Mouse (Mus musculus): ENCODE data around the gene Rhno1.
A peak's percentile ranks its signal among the peaks of the same experiment; 100 is the strongest.

Gene Rhno1

DNA sequence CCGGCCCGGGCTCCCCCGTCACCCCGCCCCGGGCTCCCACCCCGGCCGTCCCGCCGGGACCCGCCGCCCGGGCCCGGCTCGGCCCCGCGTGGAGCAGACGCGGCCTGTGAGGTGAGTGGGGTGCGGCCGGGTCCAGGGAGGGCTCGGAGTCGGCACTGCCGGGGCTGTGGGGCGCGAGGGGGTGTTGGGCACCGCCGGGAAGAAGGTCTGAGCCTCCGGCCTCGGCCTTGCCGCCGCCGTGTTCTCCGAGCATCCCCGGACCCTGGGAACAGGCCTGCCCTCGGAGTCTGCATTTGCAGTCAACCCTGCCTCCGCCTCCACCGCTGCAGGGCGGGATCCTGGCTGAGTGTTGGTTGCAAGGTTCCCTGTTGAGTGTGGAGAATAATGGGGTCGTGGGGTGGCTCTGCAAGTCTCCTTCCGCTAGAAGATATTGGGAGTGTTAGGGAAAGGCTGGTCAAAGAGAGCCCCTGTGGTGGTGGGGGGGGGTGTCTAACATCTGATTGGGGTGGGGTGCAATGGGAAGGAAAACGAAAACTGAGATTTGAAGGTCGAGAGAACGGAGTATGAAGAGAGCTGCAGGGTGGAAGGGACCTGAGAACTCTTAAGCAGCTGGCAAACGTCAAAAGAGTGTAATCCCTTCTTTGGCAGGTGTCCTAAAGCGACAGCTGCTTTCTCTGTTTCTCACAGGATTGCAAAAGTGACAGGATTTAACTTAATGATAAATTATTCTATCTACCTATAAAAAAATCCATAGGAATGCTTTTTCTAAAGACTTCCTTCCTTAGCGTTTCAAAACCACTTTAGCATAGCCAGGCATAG lies 505 bp upstream of the Rhno1 start:
- DNase-seq (ENCODE audit: low spot score in 2 of 2): no peak

DNA sequence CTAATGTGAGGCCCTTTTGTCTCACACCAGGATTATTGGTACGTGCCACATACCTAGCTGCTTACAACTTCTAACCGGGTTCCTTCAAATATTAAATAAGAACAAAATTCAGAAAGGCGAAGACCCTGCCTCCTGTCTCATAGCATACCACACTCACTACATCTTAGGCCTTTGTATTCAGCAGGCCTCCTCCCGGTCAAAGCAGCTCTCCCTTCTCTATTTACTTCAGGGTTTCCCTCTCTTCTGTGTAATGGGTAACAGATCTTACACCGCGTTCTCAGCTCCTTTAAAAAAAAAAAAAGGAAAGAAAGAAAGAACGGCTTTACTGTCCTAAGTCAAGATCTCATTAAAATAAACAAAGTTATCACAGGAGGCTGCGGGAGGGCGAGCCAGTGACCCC lies 810 bp downstream of the Rhno1 start:
- no peak for DNase-seq (ENCODE audit: low spot score in 2 of 2)

DNA sequence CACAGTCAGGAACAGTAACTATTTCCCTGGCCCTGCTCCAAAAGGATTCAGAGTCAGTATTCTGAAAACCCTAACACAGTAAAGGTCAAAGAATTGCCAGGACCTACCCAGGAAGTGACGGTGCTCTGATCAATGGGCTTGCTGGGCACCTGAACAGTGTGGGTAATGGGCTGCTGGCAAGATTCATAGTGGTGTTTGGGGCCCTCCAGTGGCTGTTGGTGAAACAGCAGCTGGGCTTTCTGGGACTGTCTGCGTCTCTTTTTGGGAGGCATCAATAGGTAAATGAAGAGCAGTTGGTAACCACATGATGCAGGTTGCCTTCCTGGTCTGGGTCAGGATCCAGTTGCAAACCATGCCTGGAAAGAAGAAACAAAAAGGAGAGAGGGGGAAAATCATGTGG lies 3.7 kb downstream of the Rhno1 start:
- DNase-seq (ENCODE audit: low spot score in 2 of 2): peak; percentile 42 to 46

DNA sequence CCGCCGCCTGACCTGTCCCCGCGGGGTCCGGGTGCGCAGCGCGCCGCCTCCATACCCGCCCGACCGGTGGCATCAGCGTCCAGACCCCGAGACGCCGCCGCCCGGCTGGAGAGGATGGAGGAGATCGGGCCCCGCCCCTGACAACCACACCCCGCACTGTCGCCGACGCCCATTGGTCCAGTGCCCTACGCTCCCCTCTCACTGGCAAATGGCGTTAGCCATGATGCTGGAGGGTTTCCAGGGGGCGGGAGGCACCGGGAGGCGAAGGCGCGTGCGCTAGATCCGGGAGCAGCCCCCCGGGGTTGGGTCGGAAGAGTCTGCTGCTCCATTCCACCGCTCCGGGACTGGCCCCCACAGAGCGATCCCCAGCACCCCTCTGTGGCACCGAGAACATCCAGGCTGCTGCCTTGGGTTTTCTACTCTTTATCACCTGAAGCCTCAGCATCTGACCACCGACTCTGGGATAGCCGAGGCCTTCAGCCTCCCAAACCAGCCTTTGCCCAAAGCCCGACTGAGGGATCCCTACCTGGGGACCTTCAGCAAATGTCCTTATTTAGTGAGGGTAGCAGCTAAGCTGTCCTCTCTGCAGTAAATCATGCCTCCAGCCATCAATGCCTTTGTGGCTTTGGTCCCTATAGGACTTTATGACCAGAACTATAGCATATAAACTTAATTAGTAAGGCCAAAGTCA lies 6.8 kb downstream of the Rhno1 start, which contains the start of gene Tulp3:
Gene Tulp3 (minus strand): TSS at position 126 of the 691 bp plus-strand sequence.
- peak; percentile 94 to 95 for DNase-seq (ENCODE audit: low spot score in 2 of 2)

DNA sequence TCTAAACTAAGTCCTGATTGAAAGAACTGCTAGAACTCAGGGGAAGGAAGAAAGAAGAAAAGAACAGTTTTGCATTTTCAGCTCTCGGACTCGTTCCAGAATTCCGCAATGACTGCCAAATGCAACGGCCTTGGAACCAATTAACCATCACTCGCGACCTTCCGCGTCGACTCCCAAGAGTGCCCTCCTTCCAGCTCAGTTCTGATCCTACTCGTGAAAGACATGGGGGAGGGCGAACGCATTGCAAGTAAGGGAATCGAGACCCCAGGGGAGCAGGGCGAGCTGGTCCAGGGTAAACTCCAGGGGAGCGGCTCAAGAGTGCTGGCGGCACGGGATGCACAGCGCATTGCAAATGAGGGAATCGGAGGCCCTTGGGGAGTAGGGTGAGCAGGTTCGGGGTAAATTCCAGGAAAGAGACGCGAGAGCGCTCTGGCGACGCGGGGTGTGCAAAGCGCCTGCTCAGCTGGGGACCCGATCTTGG lies 7.5 kb downstream of the Rhno1 start:
- DNase-seq (ENCODE audit: low spot score in 2 of 2): peak in 1 of 2 experiments; percentile 33

DNA sequence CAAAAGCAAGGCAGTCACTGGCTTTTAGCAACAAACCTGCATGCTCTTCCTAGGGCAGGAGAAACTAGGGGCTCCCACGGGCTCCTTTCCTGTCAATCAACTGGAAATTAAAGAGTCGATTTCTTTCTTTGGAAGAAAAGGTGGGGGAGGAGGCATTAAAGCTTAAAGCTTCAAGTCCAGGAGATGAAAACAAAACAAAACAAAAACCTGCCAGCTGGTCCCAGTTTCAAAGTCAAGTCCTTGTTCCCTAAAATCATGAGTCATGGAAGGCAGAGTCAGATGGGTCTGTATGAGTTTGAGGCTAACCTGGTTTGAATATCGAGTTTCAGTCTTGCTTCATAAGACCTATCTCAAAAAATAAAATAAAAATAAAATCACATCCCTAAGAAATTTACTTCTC lies 8.6 kb downstream of the Rhno1 start:
- DNase-seq (ENCODE audit: low spot score in 2 of 2): no peak

DNA sequence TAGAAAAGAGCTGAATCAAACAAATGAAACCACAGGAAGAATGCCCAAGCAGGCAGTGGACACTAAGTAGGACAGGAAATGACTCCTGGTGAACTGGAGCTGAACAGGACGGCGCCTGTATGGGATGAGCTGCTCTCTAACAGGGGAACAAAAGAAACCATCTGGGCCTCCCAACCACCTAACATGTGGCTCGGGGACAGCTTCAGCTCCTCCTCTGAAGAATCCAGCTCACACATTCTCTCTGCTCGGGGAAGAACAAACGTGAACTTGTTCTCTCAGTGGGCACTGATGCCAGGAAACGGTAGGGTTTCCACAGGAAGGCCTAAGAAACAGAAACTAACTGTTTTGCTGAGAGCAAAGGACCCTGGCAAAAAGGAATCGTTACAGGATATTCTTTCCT lies 13.0 kb downstream of the Rhno1 start:
- DNase-seq (ENCODE audit: low spot score in 2 of 2): no peak

DNA sequence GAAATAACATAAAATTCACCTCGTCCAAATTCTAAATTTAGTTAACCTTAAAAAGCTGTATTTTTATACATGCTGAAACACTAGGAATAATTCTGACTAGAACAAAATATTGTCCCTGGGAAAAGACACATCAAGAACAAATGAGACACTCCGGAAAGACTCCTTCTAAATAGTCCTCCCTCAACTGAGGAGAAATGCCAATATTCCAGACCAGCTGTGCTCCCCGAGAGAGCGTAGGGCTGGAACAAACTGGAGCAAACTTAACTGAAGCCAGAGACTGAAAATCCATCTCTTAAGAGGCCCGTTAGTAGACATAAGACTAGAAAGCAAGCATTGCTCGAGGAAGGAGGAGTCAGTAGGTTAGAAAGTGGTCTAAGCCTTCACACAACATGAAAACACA lies 15.9 kb downstream of the Rhno1 start:
- DNase-seq (ENCODE audit: low spot score in 2 of 2): no peak

DNA sequence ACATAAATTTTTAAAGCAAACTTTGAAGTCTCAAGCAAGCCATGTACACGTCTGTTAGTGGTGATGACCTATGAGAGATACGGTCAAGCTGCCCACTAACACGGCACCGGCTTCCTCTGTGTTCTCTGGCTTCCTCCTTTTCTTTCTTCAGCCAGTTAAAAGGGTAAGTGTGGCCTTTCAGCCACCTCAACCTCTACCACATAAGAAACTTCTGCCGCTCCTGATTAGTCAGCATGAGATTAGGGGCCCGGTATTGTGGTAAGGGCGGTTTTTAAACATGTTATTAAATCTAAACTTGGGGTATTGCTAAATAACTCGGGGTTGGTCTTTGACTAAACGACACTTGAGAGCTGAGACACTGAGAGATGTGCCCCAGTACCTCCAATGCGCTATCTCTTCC lies 17.1 kb downstream of the Rhno1 start:
- no peak for DNase-seq (ENCODE audit: low spot score in 2 of 2)

DNA sequence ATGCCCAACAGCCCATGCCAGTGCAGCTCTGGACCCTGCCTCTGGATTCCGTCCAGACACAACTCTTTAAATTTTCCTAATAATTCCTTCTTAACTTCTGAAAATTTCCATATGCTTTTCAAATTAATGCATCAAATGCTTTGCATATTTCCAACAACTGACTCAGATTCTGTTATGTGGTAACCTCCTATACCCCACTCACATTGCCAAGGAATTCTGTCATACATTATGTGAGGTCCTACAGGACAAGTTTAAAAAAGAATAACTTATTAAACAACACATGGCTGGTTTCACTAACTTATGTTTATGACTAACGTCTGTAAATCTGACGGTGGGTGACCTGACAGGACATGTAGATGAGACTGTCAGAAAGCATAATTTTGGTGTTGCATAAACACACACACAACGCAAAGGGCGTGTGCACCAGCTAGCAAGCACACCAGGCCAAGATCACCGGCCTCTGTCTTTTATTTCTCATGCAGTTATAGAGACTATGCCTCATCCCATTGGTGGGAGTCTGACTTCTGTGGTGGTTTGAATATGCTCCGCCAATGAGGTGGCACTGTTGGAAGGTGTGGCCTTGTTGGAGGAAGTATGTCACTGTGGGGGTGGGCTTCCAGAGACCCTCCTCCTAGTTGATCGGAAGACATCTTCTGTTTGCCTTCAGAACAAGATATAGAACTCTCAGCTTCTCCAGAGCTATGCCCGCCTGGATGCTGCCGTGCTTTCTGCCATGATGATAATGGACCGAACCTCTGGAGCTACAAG lies 20.6 kb downstream of the Rhno1 start:
- no peak for DNase-seq (ENCODE audit: low spot score in 2 of 2)

DNA sequence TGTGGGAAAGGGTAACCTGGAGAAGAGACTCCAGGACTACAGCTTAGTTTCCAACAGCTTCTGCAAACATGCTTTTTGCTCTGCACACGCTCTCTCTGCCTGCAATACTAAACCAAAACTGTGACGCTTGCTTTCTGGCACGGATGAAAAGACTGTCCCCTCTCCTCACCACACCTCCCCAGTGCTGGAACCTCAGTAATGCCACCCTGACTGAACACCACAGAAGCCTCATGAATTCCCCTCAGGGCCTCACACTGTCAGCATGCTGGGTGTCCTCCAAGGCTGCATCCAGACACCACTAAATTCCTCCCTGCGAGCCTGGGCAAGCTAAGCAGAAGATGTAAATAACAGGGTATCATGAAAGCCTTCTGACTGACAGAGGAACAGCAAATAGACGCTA lies 23.8 kb downstream of the Rhno1 start:
- DNase-seq (ENCODE audit: low spot score in 2 of 2): no peak

DNA sequence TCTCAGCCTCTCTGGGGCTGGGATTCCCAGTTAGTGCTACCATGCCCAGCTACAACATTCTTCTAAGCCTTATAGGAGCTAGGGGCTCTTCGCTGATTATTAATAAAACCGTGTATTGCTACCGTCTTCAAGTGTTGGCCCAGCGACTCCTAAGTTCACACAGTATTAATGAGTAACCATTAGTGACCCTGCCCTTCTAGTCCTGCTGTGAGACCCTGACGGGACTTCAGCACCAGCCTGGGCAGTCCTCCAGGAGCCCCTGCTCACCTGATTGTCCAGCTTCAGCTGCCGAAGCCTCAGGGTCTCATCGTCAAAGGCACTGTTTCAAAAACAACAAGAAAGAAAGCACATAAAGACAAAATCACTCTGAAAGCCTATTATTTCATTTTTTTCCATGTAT lies 25.2 kb downstream of the Rhno1 start:
- no peak for DNase-seq (ENCODE audit: low spot score in 2 of 2)

DNA sequence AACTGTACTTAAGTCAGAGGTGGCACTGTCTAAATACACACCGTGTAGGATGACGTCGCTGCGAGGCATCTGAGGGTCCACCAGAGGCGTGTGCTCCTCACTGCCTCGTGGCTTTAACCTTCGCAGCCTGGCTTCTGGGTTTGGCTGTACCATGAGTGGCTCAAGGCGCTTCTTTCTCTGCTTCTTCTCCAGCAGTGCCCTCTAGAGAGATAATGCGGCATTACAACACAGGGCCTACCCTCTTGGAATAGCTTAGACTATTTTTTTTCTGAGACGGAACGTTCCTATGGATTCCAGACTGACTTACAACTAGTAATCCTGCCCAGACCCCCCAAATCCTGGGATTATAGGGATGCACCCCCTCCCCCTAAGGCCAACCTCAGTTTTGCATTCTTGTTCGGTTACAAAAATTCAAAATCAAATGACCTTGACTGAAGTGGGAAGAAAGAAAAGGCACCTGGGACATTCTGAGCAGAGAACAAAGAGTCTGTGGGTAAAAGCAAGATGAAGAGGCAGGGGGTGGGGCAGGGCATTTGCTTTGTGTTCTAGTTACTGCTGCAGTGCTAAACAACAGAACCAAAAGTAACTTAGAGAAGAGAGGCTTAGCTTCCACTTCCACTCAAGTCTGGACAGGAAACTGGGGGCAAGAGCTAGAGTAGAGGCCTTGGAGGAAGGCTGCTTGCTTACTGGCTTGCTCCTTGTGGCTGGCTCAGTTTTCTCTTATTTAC lies 28.1 kb downstream of the Rhno1 start:
- DNase-seq (ENCODE audit: low spot score in 2 of 2): peak; percentile 47 to 51

DNA sequence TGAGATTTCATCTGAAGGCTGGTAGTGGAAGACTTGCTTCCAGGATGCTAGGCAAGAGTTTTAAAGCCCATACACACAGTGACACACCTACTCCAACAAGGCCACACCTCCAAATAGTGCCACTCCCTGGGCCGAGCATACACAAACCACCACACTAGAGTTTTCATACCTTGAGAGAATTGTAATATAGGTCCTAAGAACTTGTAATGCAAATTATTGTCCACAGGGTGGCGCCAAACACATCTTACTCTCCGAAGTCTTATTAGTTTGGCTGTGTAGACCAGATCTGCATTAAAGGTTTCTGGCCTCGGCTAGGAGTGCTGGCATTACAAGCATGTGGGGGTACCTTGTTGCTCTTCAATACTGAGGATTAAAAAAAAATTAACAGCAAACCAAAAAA lies 44.4 kb downstream of the Rhno1 start:
- DNase-seq (ENCODE audit: low spot score in 2 of 2): peak; percentile 20 to 58

DNA sequence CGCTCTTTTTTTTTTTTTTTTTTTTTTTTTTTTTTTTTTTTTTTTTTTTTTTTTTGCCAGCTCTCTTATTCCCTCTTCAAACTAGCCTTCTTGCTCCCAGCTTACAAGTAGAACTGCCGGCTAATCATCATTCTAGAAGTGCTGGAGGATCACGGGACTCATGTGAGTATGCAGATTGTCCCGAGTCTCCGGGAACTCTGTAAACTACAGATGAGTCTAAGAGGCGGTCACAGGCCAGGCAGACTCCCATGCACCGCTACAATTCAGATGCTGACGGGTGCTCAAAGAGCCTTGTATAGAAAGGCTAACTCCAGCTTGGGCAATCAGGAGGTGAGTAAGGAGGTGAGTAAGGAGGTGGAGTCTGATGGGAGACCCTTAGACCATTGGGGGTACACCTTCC lies 47.1 kb downstream of the Rhno1 start:
- no peak for DNase-seq (ENCODE audit: low spot score in 2 of 2)

DNA sequence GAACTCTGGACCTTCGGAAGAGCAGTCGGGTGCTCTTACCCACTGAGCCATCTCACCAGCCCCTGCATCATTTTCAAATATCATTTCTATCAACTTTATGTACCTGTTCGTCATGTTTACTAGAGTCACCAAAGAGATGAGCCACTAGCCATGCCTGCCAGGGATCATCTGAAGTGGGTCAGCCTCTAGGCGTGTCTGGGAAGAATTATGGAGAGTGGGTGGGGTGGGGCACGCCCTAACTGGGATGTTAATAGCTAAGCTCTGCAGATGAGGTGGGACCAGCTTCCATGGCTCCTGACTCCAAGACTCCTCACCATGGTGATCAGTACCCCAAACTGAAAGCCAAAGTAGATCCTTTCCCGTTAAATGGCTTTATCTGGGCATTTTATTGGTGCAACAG lies 47.9 kb downstream of the Rhno1 start:
- no peak for DNase-seq (ENCODE audit: low spot score in 2 of 2)

DNA sequence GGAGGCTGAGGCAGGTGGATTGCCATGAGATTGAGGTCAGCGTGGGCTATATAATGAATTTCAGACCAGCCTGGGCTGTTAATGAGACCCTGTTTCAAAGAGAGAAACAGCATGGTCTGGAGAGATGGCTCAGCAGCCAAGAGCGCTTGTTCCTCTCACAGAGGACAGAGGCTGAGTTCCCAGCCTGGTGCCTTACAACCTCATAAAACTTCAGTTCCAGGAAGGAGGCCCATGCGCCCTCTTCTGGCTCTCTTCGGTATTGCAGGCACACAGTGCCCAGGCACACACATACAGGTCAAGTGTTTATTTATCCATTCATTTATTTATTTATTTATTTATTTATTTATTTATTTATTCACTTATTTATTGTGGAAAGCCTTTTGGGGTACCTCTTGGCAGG lies 54.4 kb downstream of the Rhno1 start:
- no peak for DNase-seq (ENCODE audit: low spot score in 2 of 2)
